Mouse (Mus musculus): Measurements from ENCODE around the gene Bmp8b. TPM values are rescaled to one million over a fixed set of nuclear protein-coding genes. Genes with fewer than 3 reads are reported as not detected.
A peak's percentile ranks its signal among the peaks of the same experiment; 100 is the strongest.

Gene Bmp8b
- polyA plus RNA-seq, 1 experiment: not detected

DNA sequence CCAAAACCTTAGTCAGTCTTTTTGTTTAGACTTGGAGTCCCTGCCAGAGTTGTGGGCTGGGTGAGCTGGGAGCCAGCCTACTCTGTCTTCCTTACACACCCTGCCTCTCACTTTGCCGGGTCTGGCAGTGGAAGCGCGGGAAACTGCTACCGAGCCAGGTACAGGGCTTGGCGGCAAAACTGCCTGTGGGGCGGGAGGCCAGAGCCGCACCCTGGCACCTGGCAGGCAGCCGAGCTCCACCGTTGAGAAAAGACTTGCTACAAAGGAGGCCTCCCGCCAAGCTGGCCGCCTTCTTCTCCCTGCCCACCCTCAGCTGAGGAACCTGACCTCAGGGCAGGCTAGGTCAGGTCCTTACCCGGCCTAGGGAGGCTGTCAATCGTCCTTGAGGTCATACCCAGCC lies 24.2 kb upstream of the Bmp8b start:
- H3K4me1 ChIP-seq (ENCODE audit: control insufficient read depth, insufficient read depth, low read length): no peaks in the 10 kb centered on the region
- TF ChIP-seq CTCF (IDR thresholded peaks at IDR 0.05; ENCODE audit: control insufficient read depth, insufficient read depth, low read length) (no peak), POLR2A (IDR thresholded peaks at IDR 0.05; ENCODE audit: borderline replicate concordance, control insufficient read depth, low read depth, low read length) (no peak)
- H3K27ac ChIP-seq (ENCODE audit: control insufficient read depth, insufficient read depth, low read depth, low read length, poor library complexity): peak overlapping the region; percentile 59; the same call in 1 of the 2 replicates
- peak overlapping the region; percentile 61 for H3K4me3 ChIP-seq (replicated peaks; ENCODE audit: control insufficient read depth, low read depth, low read length)
- 60% methylated on average over 13 of the region's 13 CpGs for WGBS

DNA sequence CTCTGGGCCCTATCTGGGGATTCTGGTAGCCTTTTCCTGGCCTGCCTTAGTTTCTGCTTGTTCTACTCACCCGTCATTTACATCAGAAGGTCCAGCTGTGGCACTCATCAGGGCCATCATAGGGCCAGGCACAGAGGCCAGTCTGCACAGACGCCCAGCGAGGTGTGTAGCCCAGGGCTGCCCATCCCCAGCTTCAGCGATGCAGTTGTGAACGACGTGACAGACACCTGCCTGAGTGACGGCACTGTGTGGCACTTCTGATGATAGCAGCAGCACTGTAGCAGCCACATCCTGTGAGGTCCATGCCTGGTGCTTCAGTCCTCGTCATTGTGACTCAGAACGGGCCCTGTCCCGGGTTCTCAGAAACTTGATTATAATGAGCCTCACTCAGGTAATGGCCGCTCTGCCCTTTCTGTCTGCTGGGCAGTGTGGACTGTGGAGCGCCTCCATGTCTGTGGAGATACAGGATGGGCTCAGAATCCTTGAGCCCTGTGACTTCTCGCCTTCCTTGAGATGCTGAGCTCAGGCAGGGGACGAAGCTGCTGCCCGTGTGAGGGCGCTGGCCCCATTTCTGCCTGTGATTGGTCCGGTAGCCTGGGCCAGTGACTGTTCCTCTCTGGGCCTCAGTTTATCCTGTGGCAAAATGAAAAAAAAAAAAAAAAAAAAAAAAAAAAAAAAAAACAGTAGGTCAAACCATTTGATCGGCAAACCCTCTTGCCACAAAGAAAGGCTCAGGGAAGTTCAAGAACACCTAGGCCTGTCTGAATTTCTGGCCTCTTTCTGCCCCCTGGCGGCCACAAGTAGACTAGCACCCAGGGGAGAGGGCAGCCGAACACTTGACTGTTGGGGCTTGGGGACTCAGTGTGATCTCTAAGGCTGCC lies 22.4 kb upstream of the Bmp8b start:
- WGBS: 74% methylated on average over 20 of the region's 20 CpGs
- no peak overlapping the region for H3K27ac ChIP-seq (ENCODE audit: control insufficient read depth, insufficient read depth, low read depth, low read length, poor library complexity)
- TF ChIP-seq POLR2A (IDR thresholded peaks at IDR 0.05; ENCODE audit: borderline replicate concordance, control insufficient read depth, low read depth, low read length): no peak
- peak; percentile 83 for TF ChIP-seq CTCF (IDR thresholded peaks at IDR 0.05; ENCODE audit: control insufficient read depth, insufficient read depth, low read length)
- no peaks in the 10 kb centered on the region; the same call in 1 of the 2 replicates for H3K4me1 ChIP-seq (ENCODE audit: control insufficient read depth, insufficient read depth, low read length)
- H3K4me3 ChIP-seq (replicated peaks; ENCODE audit: control insufficient read depth, low read depth, low read length): peak overlapping the region; percentile 11

DNA sequence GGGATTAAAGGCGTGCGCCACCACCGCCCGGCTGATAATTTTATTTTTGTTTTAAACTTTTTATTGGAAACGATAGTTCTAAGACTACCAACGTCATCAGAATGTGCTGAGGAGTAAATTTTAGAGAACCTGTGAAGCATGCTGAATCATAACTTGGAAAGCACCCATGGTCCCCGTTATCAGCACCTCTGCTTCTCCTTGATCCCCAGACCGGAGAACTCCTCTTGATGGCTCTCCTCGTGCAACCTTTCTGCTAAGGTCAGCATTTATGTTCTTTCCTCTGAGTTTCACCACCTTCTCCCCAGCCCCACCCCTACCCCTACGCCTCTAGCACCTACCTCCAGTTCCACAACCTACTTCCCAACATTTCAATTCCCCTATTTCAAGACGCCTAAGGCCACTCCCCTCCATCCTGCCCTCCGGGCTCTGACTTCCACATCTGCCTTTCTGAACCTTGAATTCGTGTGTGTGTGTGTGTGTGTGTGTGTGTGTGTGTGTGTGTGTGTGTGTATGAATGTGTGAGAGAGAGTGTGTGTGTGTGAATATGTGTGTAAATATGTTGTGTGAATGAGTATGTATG lies 21.6 kb upstream of the Bmp8b start:
- Histone ChIP-seq H3K4me3 (replicated peaks; ENCODE audit: control insufficient read depth, low read depth, low read length) (no peak overlapping the region), H3K4me1 (ENCODE audit: control insufficient read depth, insufficient read depth, low read length) (no peaks in the 10 kb centered on the region; the same call in 1 of the 2 replicates), H3K27ac (ENCODE audit: control insufficient read depth, insufficient read depth, low read depth, low read length, poor library complexity) (no peak overlapping the region)
- WGBS: 40% methylated on average over 13 of the region's 13 CpGs
- TF ChIP-seq POLR2A (IDR thresholded peaks at IDR 0.05; ENCODE audit: borderline replicate concordance, control insufficient read depth, low read depth, low read length) (no peak), CTCF (IDR thresholded peaks at IDR 0.05; ENCODE audit: control insufficient read depth, insufficient read depth, low read length) (no peak)

DNA sequence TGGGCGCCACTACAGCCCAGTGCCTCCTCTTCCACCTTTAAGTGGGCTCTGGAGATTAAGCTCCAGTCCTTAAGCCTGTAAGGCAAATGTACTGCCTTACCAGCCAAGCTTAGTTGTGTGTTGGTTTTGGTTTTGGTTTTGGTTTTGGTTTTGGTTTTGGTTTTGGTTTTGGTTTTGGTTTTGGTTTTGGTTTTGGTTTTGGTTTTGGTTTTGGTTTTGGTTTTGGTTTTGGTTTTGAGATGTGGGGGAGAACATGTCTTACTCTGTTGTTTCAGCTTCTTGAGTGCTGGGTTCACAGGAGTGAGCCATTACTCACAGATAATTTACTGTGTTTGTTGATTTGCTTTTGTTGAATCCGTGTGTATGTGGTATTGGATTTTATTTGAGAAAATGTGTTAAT lies 19.7 kb upstream of the Bmp8b start:
- 87% methylated on average over 2 of the region's 2 CpGs for WGBS
- no peak overlapping the region for H3K27ac ChIP-seq (ENCODE audit: control insufficient read depth, insufficient read depth, low read depth, low read length, poor library complexity)
- TF ChIP-seq POLR2A (IDR thresholded peaks at IDR 0.05; ENCODE audit: borderline replicate concordance, control insufficient read depth, low read depth, low read length) (no peak), CTCF (IDR thresholded peaks at IDR 0.05; ENCODE audit: control insufficient read depth, insufficient read depth, low read length) (no peak)
- H3K4me3 ChIP-seq (replicated peaks; ENCODE audit: control insufficient read depth, low read depth, low read length): no peak overlapping the region
- H3K4me1 ChIP-seq (ENCODE audit: control insufficient read depth, insufficient read depth, low read length): no peaks in the 10 kb centered on the region; the same call in 1 of the 2 replicates

DNA sequence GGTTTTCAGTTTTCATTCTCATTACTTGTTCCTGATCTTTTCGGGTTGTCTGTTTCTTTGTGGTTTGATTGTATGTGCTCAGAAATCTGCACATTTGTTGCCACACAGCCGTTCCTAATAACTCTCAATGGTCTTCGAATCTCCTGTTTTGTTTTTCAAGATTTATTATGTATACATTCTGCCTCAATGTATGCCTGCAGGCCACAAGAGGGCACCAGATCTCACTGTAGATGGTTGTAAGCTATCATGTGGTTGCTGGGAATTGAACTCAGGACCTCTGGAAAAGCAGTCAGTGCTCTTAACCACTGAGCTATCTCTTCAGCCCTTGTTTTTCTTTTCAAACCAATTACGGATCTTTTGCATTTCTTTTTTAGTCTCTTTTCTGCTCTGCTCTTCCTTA lies 18.6 kb upstream of the Bmp8b start:
- H3K4me3 ChIP-seq (replicated peaks; ENCODE audit: control insufficient read depth, low read depth, low read length): no peak overlapping the region
- H3K4me1 ChIP-seq (ENCODE audit: control insufficient read depth, insufficient read depth, low read length): no peaks in the 10 kb centered on the region; the same call in 1 of the 2 replicates
- H3K27ac ChIP-seq (ENCODE audit: control insufficient read depth, insufficient read depth, low read depth, low read length, poor library complexity): no peak overlapping the region
- 81% methylated on average over 4 of the region's 4 CpGs for WGBS
- TF ChIP-seq CTCF (IDR thresholded peaks at IDR 0.05; ENCODE audit: control insufficient read depth, insufficient read depth, low read length): no peak
- TF ChIP-seq POLR2A (IDR thresholded peaks at IDR 0.05; ENCODE audit: borderline replicate concordance, control insufficient read depth, low read depth, low read length): no peak

DNA sequence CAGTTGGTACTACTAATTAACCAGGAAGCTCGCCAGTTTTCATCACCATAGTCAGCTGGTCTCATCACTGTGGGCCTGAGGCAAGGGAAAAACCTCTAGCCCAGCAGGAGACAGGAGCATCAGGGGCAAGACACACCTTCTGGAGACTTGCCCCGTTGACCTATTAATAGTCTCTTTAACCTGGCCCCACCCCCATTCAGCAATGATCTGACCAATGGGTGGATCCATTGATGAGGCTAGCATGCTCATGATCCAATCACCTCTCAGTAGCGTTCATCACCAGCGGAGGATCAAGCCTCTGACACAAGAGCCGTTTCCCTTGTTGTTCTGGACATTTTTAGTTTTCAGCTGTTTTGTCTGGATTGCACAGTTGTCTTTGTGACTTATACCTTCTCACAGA lies 12.3 kb upstream of the Bmp8b start:
- Histone ChIP-seq H3K4me3 (replicated peaks; ENCODE audit: control insufficient read depth, low read depth, low read length) (no peak overlapping the region), H3K27ac (ENCODE audit: control insufficient read depth, insufficient read depth, low read depth, low read length, poor library complexity) (no peak overlapping the region), H3K4me1 (ENCODE audit: control insufficient read depth, insufficient read depth, low read length) (no peaks in the 10 kb centered on the region)
- WGBS: 71% methylated on average over 5 of the region's 5 CpGs
- no peak for TF ChIP-seq CTCF (IDR thresholded peaks at IDR 0.05; ENCODE audit: control insufficient read depth, insufficient read depth, low read length)
- no peak for TF ChIP-seq POLR2A (IDR thresholded peaks at IDR 0.05; ENCODE audit: borderline replicate concordance, control insufficient read depth, low read depth, low read length)

DNA sequence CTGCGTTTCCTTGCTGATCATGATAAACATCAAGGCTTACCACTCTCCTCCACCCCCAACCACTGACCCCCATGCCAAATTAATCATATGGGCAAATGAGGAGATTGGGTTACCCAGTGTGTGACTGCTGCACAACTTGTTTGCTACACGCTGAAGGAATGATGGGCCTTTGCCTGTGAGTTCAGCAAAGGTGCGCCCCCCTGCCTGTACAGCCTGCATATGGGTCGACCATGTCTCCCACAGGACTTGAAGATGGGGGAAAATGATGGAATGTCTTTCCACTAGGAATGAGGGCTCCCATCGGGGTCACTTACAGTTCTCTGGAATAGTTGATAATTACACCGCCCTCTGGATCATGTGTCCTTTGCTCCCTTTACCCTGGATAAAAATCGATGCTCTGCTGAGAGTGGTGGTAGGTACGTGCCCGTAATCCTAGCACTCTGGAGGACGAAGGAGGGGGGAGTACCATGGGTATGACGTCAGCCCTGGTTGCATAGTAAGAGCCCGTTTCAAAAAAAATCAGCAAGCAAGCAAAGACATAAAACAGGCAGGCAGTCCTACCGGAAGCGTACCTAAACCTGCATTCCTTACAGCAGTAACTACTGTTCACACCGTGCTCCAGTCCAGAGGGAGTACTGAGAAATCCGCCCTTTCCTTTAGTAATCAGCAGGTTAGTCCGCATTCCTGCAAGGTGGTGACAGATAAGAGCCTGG lies 11.7 kb upstream of the Bmp8b start:
- Histone ChIP-seq H3K27ac (ENCODE audit: control insufficient read depth, insufficient read depth, low read depth, low read length, poor library complexity) (no peak overlapping the region), H3K4me1 (ENCODE audit: control insufficient read depth, insufficient read depth, low read length) (no peaks in the 10 kb centered on the region), H3K4me3 (replicated peaks; ENCODE audit: control insufficient read depth, low read depth, low read length) (no peak overlapping the region)
- TF ChIP-seq CTCF (IDR thresholded peaks at IDR 0.05; ENCODE audit: control insufficient read depth, insufficient read depth, low read length): no peak
- TF ChIP-seq POLR2A (IDR thresholded peaks at IDR 0.05; ENCODE audit: borderline replicate concordance, control insufficient read depth, low read depth, low read length): no peak
- WGBS: 60% methylated on average over 17 of the region's 17 CpGs

DNA sequence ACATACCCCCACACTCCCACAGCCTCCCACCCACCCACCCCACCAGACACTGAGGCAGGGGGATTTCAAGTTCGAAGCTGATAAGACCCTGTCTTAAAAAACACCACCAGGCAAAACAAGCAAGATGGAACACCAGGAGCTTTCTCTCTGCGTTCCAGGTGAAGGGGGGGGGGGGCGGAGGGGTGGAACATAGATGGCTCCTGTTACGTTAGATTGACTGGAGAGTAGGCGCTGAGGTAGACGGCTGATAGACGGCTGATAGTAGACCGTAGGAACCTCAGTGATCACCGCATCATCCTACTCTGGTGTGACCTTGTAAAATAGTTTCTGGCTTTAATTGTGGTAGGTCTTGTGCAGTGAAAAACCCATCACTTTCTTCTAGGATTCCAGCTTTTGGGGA lies 11.1 kb upstream of the Bmp8b start:
- Histone ChIP-seq H3K4me3 (replicated peaks; ENCODE audit: control insufficient read depth, low read depth, low read length) (no peak overlapping the region), H3K27ac (ENCODE audit: control insufficient read depth, insufficient read depth, low read depth, low read length, poor library complexity) (no peak overlapping the region), H3K4me1 (ENCODE audit: control insufficient read depth, insufficient read depth, low read length) (no peaks in the 10 kb centered on the region)
- TF ChIP-seq POLR2A (IDR thresholded peaks at IDR 0.05; ENCODE audit: borderline replicate concordance, control insufficient read depth, low read depth, low read length) (no peak), CTCF (IDR thresholded peaks at IDR 0.05; ENCODE audit: control insufficient read depth, insufficient read depth, low read length) (no peak)
- WGBS: 69% methylated on average over 9 of the region's 9 CpGs
